Mouse (Mus musculus) ES-Bruce4 (cell line): Measurements from ENCODE around the gene Olfr323. TPM values are rescaled to one million over a fixed set of nuclear protein-coding genes. Genes with fewer than 3 reads are reported as not detected.

ENCODE experiments used
- H3K27ac ChIP-seq: 2 replicates; pipeline ENCODE4 v1.5.1; 2012; ENCODE audit warnings: low read length, inconsistent platforms; ENCODE audit not compliant: insufficient read depth
- H3K27me3 ChIP-seq: 2 replicates; pipeline ENCODE4 v1.6.1; 2012; ENCODE audit warnings: mild to moderate bottlenecking, low read length, inconsistent platforms; ENCODE audit not compliant: control insufficient read depth, poor library complexity, insufficient read depth, severe bottlenecking
- H3K36me3 ChIP-seq: 2 replicates; pipeline ENCODE4 v1.6.1; 2012; ENCODE audit warnings: inconsistent platforms, mild to moderate bottlenecking, low read length, moderate library complexity; ENCODE audit not compliant: control insufficient read depth, poor library complexity, insufficient read depth, severe bottlenecking
- H3K4me1 ChIP-seq: one replicate; pipeline ENCODE4 v1.8.1; 2011; ENCODE audit warnings: low read length; ENCODE audit not compliant: control insufficient read depth, insufficient read depth
- H3K4me3 ChIP-seq: 2 replicates; pipeline ENCODE4 v1.5.1; 2011; ENCODE audit warnings: low read depth, mild to moderate bottlenecking, low read length
- H3K9ac ChIP-seq: 2 replicates; pipeline ENCODE4 v1.6.1; 2012; ENCODE audit warnings: low read depth, mild to moderate bottlenecking, inconsistent platforms; ENCODE audit not compliant: poor library complexity, severe bottlenecking
- H3K9me3 ChIP-seq: replicated peaks from 2 replicates; pipeline ENCODE4 v1.6.1; 2012; ENCODE audit warnings: mild to moderate bottlenecking, low read length, inconsistent platforms; ENCODE audit not compliant: control insufficient read depth, poor library complexity, insufficient read depth, severe bottlenecking
- CTCF ChIP-seq: IDR thresholded peaks from one replicate; pipeline ENCODE4 v1.8.1; 2011; ENCODE audit warnings: low read depth, low read length
- EP300 ChIP-seq: IDR thresholded peaks from 2 replicates; pipeline ENCODE4 v1.6.1; 2011; ENCODE audit warnings: low read depth, low read length; ENCODE audit not compliant: insufficient read depth
- POLR2A ChIP-seq: IDR thresholded peaks from one replicate; pipeline ENCODE4 v1.8.1; 2011; ENCODE audit warnings: low read length; ENCODE audit not compliant: insufficient read depth
- polyA plus RNA-seq: library from polyadenylated mRNA; stranded (reverse); fragments of >200 nt; gene quantifications from 2 replicates; pipeline ENCODE4 v1.2.4, GENCODE M21; 2011; ENCODE audit warnings: low read depth; ENCODE audit not compliant: missing spikeins, insufficient read depth, insufficient read length

Olfr323 gene
- polyA plus RNA-seq = not detected in 2 replicates

- no peaks in the 10 kb centered on the region for H3K4me1 ChIP-seq
- H3K27ac ChIP-seq = no peak within 1 kb of the TSS
- TF ChIP-seq EP300 (no peak), POLR2A (no peak), CTCF (no peak)
- no peaks in the 10 kb centered on the region; the same call in 1 of the 2 replicates for H3K27me3 ChIP-seq
- H3K9ac ChIP-seq = no peak within 1 kb of the TSS
- no peak within 1 kb of the TSS for H3K4me3 ChIP-seq
- H3K9me3 ChIP-seq = no peaks in the 10 kb centered on the region
- H3K36me3 ChIP-seq = no peaks in the 10 kb centered on the region
Observed at GRCm38 (mm10) chr11:58630401-58630800, at the start of gene Olfr323. Olfr323 (minus strand) TSS chr11:58630501.

- TF ChIP-seq POLR2A = no peak
- TF ChIP-seq EP300 = no peak
- peak; percentile 13 for TF ChIP-seq CTCF
- Histone ChIP-seq H3K9me3 (no peaks in the 10 kb centered on the region), H3K27ac (no peak overlapping the region), H3K4me1 (no peaks in the 10 kb centered on the region), H3K4me3 (no peak overlapping the region), H3K9ac (no peak overlapping the region), H3K27me3 (no peaks in the 10 kb centered on the region), H3K36me3 (no peaks in the 10 kb centered on the region)
Observed at GRCm38 (mm10) chr11:58671825-58672224, 41.5 kb upstream of the Olfr323 start.

DNA sequence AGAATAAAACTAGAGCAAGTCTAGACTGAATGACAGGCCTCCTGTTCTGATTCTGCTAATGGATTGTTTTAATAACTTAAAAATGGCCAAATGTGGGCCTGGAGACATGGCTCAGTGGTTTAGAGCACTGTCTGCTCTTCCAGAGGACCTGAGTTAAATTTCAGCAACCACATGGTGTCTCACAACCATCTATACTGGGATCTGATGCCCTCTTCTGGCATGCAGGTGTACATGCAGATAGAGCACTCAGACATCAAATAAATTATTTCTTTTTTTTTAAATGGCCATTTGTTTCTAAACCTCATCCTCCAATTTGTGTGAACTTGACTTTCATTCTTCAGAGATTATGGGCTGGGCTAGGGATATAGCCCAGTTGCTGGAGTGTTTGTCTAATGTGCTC, 39.0 kb upstream of the Olfr323 start:
- no peak for TF ChIP-seq EP300
- TF ChIP-seq CTCF = no peak
- TF ChIP-seq POLR2A = no peak
- no peaks in the 10 kb centered on the region for H3K4me1 ChIP-seq

DNA sequence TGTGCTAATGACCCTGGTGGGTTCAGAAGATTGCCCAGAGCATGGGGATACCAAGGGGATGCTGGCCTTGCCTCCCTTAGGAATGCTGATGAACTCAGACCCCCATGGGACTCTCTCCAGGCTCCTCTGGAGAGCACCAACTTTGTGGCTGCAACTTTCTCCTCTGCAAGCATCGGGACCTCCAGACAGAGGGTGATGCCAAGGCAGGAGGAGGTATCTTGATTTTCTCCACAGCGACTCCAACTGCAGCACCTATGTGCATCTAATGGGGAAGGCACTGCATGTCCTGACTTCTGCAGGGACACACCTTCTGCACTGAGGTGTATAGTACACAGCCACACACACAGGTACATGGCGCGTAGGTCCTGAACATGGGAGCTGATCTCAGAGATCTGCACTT, 28.3 kb upstream of the Olfr323 start, which contains the start of gene Olfr322:
Olfr322 (plus strand) TSS at position 187 of the 400 bp plus-strand sequence.
- H3K4me1 ChIP-seq = no peaks in the 10 kb centered on the region

More for the DNA sequence above, 39.0 kb upstream of the Olfr323 start:
- no peak overlapping the region for H3K4me3 ChIP-seq
- no peaks in the 10 kb centered on the region for H3K27me3 ChIP-seq
- H3K9me3 ChIP-seq = no peaks in the 10 kb centered on the region
- H3K27ac ChIP-seq = no peak overlapping the region
- no peaks in the 10 kb centered on the region for H3K36me3 ChIP-seq
- no peak overlapping the region for H3K9ac ChIP-seq

GRCm38 (mm10) chr11:58655151-58655550, 24.9 kb upstream of the Olfr323 start:
- no peak for TF ChIP-seq CTCF
- TF ChIP-seq EP300 = no peak
- TF ChIP-seq POLR2A = no peak
- Histone ChIP-seq H3K4me3 (no peak overlapping the region), H3K27me3 (no peaks in the 10 kb centered on the region), H3K36me3 (no peaks in the 10 kb centered on the region), H3K4me1 (no peaks in the 10 kb centered on the region), H3K27ac (no peak overlapping the region), H3K9ac (no peak overlapping the region), H3K9me3 (no peaks in the 10 kb centered on the region)

More for the DNA sequence above, 28.3 kb upstream of the Olfr323 start, which contains the start of gene Olfr322:
- no peak within 1 kb of the TSS for H3K9ac ChIP-seq
- no peak within 1 kb of the TSS for H3K27ac ChIP-seq
- H3K27me3 ChIP-seq = no peaks in the 10 kb centered on the region
- H3K9me3 ChIP-seq = no peaks in the 10 kb centered on the region
- H3K36me3 ChIP-seq = no peaks in the 10 kb centered on the region
- H3K4me3 ChIP-seq = no peak within 1 kb of the TSS
- TF ChIP-seq POLR2A (no peak), CTCF (no peak), EP300 (no peak)

DNA sequence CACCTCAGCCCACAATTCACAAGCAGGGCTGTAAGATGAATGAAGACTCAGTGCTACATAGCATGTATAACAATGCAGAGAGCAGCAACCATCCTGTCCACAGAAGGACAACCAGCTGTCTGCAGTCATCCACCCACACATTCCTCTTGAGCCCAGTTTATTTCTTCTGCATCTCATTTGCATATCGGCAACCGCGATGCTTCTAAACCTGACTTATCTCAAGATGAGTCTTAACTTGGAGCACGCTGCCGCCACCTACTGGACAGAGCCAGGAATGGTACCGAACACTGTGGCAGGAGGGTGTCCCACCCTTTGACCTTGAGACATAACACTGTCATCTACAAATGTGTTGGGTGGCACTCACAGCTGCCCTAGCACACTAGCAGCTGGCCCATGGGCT, 13.0 kb upstream of the Olfr323 start:
- no peaks in the 10 kb centered on the region for H3K9me3 ChIP-seq
- H3K27ac ChIP-seq = no peak overlapping the region
- H3K9ac ChIP-seq = no peak overlapping the region
- peak; percentile 92 for TF ChIP-seq CTCF
- no peak for TF ChIP-seq POLR2A
- no peaks in the 10 kb centered on the region for H3K36me3 ChIP-seq
- no peak overlapping the region for H3K4me3 ChIP-seq
- peaks cover 2% of the 10 kb centered on the region; the same call in 1 of the 2 replicates for H3K27me3 ChIP-seq
- H3K4me1 ChIP-seq = no peaks in the 10 kb centered on the region
